Mouse (Mus musculus) hindbrain, postnatal 0 days (tissue): Measurements from ENCODE around the gene Cd180. TPM values are rescaled to one million over a fixed set of nuclear protein-coding genes. Genes with fewer than 3 reads are reported as not detected.

Source experiments
- ATAC-seq: fragments of 200-750 bp; cut with Nextera tagmentation; 2 replicates; pipeline ENCODE4 v1.8.0; 2017; ENCODE audit warnings: mild to moderate bottlenecking, moderate TSS enrichment, moderate library complexity
- DNase-seq: peaks from one replicate; pipeline ENCODE4 v3.0.0-alpha.2; 2015; ENCODE audit warnings: low spot score
- H3K27ac ChIP-seq: fragments of 300-500 bp; sonication (generic); 2 replicates; pipeline ENCODE4 v1.5.1; 2014; ENCODE audit warnings: mild to moderate bottlenecking
- H3K27me3 ChIP-seq: fragments of 300-500 bp; sonication (generic); 2 replicates; pipeline ENCODE4 v1.6.1; 2014; ENCODE audit warnings: low read length, mixed read lengths; ENCODE audit not compliant: insufficient read depth
- H3K36me3 ChIP-seq: fragments of 300-500 bp; sonication (generic); 2 replicates; pipeline ENCODE4 v1.6.1; 2014; ENCODE audit warnings: low read length, mixed read lengths; ENCODE audit not compliant: insufficient read depth
- H3K4me1 ChIP-seq: fragments of 300-500 bp; sonication (generic); 2 replicates; pipeline ENCODE4 v1.6.1; 2014; ENCODE audit warnings: antibody characterized with exemption, low read length, mixed read lengths; ENCODE audit not compliant: insufficient read depth
- H3K4me2 ChIP-seq: fragments of 300-500 bp; sonication (generic); 2 replicates; pipeline ENCODE4 v1.6.1; 2014; ENCODE audit warnings: low read depth, mild to moderate bottlenecking, low read length, moderate library complexity, mixed read lengths
- H3K4me3 ChIP-seq: fragments of 300-500 bp; sonication (generic); 2 replicates; pipeline ENCODE4 v1.5.1; 2014; ENCODE audit warnings: low read length
- H3K9ac ChIP-seq: fragments of 300-500 bp; sonication (generic); replicated peaks from 2 replicates; pipeline ENCODE4 v1.6.1; 2014; ENCODE audit warnings: mild to moderate bottlenecking, low read length, moderate library complexity, mixed read lengths
- H3K9me3 ChIP-seq: fragments of 300-500 bp; sonication (generic); 2 replicates; pipeline ENCODE4 v1.6.1; 2016; ENCODE audit warnings: low read length, mixed read lengths
- CTCF ChIP-seq: IDR thresholded peaks from 2 replicates; pipeline ENCODE4 v1.5.1; 2016; ENCODE audit warnings: antibody characterized with exemption, control low read depth, low read depth
- WGBS: fragments of 180-500 bp; shearing (Covaris S2); extraction: QIAGEN DNeasy Blood & Tissue Kit; methylation state at CpG from one replicate; pipeline ENCODE4 v1.1.7; 2014; 5-methylcytosine and 5-hydroxymethylcytosine counted together
- polyA plus RNA-seq: library from polyadenylated mRNA; unstranded; fragments of >200 nt; fragmentation: Nextera tagmentation; extraction: Ambion mirVana; gene quantifications from 2 replicates; pipeline ENCODE4 v1.2.1, GENCODE M21; 2015
- total RNA-seq: library from RNA; depleted of rRNA; stranded (reverse); fragments of >200 nt; gene quantifications from 2 replicates; pipeline ENCODE4 v1.2.3, GENCODE M21; 2014

Gene Cd180
- total and polyA plus RNA-seq, 2 experiments from 2014 or later = 0.68 to 1.1 TPM

DNA sequence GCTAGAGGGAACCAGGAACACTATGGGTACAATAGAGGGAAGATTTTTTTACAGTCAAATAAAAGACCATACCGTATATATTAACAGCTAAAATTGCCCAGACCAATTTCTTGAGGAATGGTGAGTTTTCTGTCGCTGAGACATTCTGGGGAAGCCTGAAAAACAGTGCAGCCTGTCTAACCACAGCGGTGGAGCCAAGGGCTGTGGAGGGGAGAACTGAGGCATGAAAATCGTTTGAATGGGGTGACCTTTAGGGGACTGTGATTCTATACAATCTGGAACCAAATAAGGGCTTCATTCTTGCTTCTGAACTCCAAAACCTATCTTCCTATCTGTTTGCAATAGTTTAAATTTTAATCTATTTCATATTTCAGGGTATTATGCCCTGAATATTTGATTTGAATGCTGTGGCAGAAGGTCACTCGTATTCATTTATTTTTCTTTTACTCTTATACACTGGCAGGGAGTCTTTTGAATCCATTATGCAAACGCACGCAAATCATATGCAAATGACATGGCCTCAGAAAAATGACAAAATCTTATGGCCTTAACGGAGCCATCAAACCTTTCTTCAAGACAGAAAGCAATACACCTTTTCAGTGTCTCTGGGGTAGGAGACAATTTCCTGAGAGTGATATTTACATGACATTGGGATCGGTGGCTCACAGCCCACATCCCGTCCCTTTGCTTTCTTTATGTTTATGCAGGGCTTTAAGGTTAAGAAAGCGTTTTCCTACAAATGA lies 1.8 kb upstream of the Cd180 start:
- no peak overlapping the region for H3K4me3 ChIP-seq
- H3K36me3 ChIP-seq = no peaks in the 10 kb centered on the region
- no peak overlapping the region for H3K9ac ChIP-seq
- H3K9me3 ChIP-seq = no peaks in the 10 kb centered on the region
- no peak for TF ChIP-seq CTCF
- ATAC-seq = no peak
- H3K4me1 ChIP-seq = no peaks in the 10 kb centered on the region
- no peak for DNase-seq
- H3K27me3 ChIP-seq = no peaks in the 10 kb centered on the region
- WGBS = 41% methylated on average over 11 of the region's 11 CpGs
- H3K27ac ChIP-seq = no peak overlapping the region
- H3K4me2 ChIP-seq = no peak overlapping the region

- Histone ChIP-seq H3K9ac (no peak overlapping the region), H3K27me3 (no peaks in the 10 kb centered on the region), H3K27ac (no peak overlapping the region), H3K9me3 (no peaks in the 10 kb centered on the region), H3K4me2 (no peak overlapping the region), H3K36me3 (no peaks in the 10 kb centered on the region), H3K4me1 (0 out of 2 replicates have a peak, but pooled peaks cover 7% of the 10 kb centered on the region), H3K4me3 (no peak overlapping the region)
- DNase-seq = no peak
- no peak for ATAC-seq
- WGBS = 87% methylated on average over 7 of the region's 7 CpGs
- no peak for TF ChIP-seq CTCF
Measured at GRCm38 (mm10) chr13:102694154-102694553, 796 bp downstream of the Cd180 start.

DNA sequence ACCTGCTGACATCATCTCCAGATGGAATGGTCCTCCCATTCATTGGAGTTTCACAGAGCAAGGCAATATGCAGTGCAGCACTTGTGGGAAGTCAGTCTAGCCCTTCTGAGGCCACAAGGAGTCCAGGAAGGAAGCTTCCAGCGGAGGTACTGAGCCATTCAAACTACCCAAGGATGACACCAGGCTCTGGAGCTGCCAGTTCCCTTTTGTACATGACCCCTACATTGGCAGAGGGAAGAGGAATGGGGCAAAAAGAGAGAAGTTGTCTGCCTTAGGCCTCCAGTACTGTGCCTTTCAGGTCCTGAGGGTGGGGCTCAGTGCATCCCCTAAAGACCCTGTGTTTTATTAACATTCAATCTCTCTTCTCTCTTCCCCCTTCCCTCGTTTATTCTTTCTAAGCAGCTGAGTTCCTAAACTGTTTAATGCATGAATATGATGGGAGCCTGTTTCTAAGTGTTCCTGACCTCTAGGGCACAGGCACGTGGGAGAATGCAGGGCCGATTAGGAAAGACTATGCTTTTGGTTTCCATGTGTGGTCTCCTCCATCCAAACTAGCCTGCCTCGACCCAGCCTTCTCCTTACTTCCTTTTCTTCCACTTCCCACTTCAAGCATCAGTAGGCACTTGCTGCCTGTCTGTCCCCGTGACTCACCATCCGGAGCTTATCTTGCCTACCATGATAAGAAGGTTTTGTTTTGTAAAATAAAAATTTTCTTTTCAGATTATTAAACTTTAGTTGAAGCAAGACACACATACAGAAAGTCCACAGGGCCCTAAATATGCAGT lies 2.0 kb downstream of the Cd180 start:
- Histone ChIP-seq H3K9me3 (no peaks in the 10 kb centered on the region), H3K27ac (no peak overlapping the region), H3K4me2 (no peak overlapping the region), H3K36me3 (no peaks in the 10 kb centered on the region), H3K27me3 (no peaks in the 10 kb centered on the region), H3K9ac (no peak overlapping the region), H3K4me1 (0 out of 2 replicates have a peak, but pooled peaks cover 7% of the 10 kb centered on the region), H3K4me3 (no peak overlapping the region)
- ATAC-seq (no peak), DNase-seq (no peak)
- TF ChIP-seq CTCF = no peak
- 80% methylated on average over 7 of the region's 7 CpGs for WGBS

- no peaks in the 10 kb centered on the region for H3K36me3 ChIP-seq
- H3K27ac ChIP-seq = peak overlapping the region; percentile 62
- peak overlapping the region; percentile 13 for H3K4me3 ChIP-seq
- TF ChIP-seq CTCF = no peak
- peak; percentile 24; the same call in 1 of the 2 replicates for ATAC-seq
- WGBS = 7% methylated on average over 10 of the region's 10 CpGs
- no peaks in the 10 kb centered on the region for H3K9me3 ChIP-seq
- no peak for DNase-seq
- 0 out of 2 replicates have a peak, but pooled peaks cover 7% of the 10 kb centered on the region for H3K4me1 ChIP-seq
- peak overlapping the region; percentile 57 for H3K4me2 ChIP-seq
- H3K27me3 ChIP-seq = no peaks in the 10 kb centered on the region
- H3K9ac ChIP-seq = peak overlapping the region; percentile 28; the same call in 1 of the 2 replicates
Measured at GRCm38 (mm10) chr13:102698335-102698734, 5.0 kb downstream of the Cd180 start.

DNA sequence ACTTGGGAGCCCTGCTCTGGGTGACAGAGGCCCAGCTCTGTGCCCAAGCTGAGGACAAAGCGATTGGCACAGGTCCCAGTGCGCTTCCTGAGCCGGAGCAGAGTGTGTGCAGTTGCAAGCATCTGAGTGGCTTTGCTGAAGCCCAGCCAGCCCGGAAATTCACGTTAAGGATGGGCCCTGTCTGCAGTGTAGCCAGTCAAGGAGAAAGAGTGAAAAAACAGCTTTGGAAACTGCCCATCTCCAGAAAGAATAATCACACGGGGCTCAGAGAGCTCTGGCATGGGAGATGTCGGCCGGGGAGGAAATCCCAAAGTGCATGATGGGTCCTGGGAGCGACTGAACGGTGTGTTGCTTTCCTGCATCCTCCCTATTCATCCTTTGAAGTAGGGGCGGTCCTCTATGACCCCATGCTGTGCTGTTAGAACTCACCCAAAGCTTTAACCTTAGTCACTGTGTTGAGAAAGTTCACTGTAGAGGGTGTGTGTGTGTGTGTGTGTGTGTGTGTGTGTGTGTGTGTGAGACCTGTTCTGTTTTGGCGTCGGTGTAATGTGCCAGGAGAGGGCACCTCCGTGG lies 5.5 kb downstream of the Cd180 start:
- no peaks in the 10 kb centered on the region for H3K27me3 ChIP-seq
- peak overlapping the region; percentile 13 for H3K4me3 ChIP-seq
- H3K27ac ChIP-seq = peak overlapping the region; percentile 62
- peak overlapping the region; percentile 57 for H3K4me2 ChIP-seq
- WGBS = 15% methylated on average over 14 of the region's 14 CpGs
- H3K36me3 ChIP-seq = no peaks in the 10 kb centered on the region
- no peaks in the 10 kb centered on the region for H3K9me3 ChIP-seq
- ATAC-seq (peak; percentile 96), DNase-seq (peak; percentile 93)
- H3K9ac ChIP-seq = peak overlapping the region; percentile 28; the same call in 1 of the 2 replicates
- H3K4me1 ChIP-seq = 0 out of 2 replicates have a peak, but pooled peaks cover 7% of the 10 kb centered on the region
- no peak for TF ChIP-seq CTCF

DNA sequence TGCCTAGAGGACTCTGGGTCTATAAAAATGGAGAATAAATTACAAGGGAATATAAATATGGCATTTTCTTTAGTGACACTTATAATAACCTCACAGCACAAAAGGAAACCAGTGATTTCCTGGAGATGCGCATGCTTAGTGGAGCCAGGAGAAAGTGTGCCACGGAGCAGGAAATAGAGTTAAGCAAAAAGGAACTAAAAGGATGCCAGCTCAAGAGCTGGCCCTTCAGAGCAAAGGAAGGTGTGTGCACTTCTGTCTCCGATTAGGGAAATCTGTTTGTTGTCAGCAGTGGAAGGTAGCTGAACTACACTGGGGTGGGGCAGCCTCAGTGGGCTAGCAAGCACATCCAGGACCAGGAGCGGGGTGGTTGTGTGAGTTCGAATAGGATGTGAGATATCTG lies 6.8 kb downstream of the Cd180 start:
- Histone ChIP-seq H3K9ac (no peak overlapping the region), H3K4me2 (no peak overlapping the region), H3K9me3 (no peaks in the 10 kb centered on the region), H3K4me3 (no peak overlapping the region), H3K27ac (no peak overlapping the region), H3K36me3 (no peaks in the 10 kb centered on the region), H3K27me3 (no peaks in the 10 kb centered on the region), H3K4me1 (0 out of 2 replicates have a peak, but pooled peaks cover 7% of the 10 kb centered on the region)
- TF ChIP-seq CTCF = no peak
- 89% methylated on average over 5 of the region's 5 CpGs for WGBS
- DNase-seq (no peak), ATAC-seq (no peak)
